Mouse (Mus musculus): ENCODE results near the gene Otos. TPM values are rescaled to one million over a fixed set of nuclear protein-coding genes. Genes with fewer than 3 reads are reported as not detected.

Gene Otos
- total RNA-seq, 2 experiments from 2014 or later, result 0.72 TPM; not detected in 1

DNA sequence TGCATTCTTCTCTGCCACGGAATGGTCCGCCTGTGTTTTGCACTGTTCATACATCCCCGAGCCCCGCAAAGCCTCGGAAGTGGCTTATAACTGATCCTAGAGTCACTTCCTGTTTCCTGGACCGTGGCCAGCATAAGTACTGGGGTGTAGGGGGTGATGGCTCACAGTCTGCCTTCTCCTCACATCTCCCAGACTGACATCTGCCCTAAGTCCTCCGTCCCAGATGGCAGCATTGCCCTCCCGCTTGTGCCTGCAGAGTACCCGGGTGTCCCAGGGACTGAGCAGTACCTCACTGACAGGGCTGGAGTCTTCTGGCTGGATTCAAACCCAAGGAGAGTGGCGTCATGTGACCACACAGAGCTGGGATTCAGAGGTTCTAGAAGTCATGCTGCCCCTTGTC is 444 bp downstream of the Otos start:
- ATAC-seq (replicated peaks; ENCODE audit: low FRiP score, low TSS enrichment, poor library complexity, severe bottlenecking), result peak; percentile 32

DNA sequence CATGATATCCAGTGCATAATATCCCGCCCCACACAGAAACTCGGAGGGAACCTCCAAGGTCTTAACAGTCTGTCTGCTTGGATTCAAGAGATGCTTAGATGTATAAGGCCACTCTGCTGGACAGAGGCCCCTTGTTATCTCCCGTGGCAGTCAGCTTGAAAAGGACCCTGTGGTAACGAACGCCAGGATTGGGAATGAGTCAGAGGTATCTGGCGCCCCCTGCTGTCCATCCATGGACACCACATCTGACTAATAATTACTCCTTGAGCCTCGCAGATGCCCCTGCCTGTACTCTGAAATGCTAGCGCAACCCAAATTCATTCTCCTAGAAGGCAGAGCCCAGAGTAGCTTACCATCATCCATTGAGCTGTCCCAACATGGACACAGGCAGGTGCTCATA is 889 bp downstream of the Otos start:
- ATAC-seq (replicated peaks; ENCODE audit: low FRiP score, low TSS enrichment, poor library complexity, severe bottlenecking), result peak; percentile 74

DNA sequence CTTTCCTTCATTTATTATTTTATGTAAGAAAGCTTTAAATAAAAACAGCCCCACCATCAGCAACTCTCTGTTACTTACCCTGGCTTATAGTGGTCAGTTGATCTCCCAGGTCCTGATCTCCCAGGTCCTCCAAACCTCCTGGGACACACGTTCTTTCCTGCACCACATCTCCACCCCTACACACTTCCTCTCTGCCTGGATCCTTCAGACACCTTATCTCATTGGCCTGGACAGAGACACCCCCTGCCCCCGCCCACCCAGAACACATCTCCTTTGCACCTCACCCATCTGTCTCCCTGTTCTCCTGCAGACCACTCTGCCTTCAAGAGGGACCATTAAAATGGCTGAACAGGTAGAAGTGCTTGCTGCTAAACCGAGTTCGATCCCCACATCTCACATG is 1.6 kb downstream of the Otos start:
- no peak for ATAC-seq (replicated peaks; ENCODE audit: low FRiP score, low TSS enrichment, poor library complexity, severe bottlenecking)

DNA sequence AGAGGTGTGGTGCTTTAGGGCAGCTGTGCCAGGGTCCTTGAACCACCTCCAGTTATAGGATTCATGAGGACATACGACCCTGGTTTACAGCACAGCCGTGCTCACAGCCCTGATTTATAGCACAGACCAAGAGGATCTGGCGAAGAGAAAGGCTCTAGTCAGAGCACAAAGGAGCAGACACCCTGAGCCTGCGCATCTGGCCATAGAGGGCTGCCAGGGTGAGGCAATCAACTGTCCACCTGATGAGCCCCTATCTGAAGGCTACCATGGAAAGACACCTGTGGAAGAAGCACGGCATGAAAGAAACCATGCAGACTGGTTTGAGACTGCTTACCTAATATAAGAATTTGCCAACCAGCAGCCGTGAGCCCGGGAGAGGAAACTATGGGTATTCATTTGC is 2.0 kb downstream of the Otos start:
- ATAC-seq (replicated peaks; ENCODE audit: low FRiP score, low TSS enrichment, poor library complexity, severe bottlenecking), result no peak

DNA sequence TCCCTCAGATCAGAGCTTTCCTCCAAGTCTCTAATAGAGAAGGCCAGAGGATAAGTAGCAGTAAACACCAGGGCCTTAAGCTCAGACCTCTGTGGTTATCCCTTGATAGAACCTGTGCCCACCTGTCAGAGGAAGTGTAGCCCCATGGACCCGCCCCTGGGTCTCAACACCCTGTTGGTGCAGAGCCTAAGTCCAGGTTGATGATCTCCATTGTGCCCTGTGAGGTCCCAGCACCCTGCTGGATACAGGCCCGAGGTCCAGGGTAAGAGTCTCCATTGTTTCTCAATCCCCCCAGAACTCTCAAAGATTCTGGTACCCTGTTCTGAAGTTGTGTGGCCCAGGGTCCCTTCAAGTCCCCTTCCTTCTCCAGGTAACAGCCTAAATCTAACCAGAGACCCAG is 2.5 kb downstream of the Otos start:
- ATAC-seq (replicated peaks; ENCODE audit: low FRiP score, low TSS enrichment, poor library complexity, severe bottlenecking), result no peak

DNA sequence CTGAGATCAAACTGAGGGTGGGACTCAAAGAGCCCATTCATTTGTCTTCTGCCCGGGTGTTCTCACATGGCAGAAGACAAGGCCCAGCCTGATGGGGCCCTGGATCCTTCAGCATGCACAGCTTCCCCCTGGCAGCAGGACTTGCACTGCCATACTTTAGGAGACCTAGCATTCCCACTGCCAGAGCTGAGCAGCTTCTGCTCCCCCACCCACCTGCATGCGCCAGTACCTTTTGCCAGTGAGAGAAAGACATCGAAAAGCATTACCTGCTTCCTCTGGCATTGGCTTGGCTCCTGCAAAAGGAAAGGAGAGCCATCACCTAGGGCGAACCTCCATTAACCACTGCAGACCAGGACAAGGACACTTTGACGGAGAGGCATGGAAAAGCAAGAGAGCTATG is 3.7 kb downstream of the Otos start:
- no peak for ATAC-seq (replicated peaks; ENCODE audit: low FRiP score, low TSS enrichment, poor library complexity, severe bottlenecking)

DNA sequence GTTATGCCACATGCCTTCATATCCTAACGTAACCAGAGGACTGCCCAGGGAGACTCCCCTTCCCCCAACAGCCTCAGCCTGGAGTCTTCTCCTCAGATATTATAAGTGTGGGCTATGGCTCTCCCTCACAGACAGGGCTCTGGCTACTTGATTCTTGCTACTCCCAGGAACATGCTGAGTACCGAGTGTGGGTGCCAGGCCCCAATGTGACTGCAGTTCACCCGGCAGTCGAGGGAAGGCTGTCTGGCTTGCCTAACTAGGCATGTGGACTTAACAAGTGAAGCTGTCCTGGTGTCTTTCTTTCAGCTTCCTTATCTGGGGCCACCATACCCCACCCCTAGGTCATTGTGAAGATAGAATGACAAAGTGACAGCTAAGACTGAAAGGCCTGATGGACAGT is 5.0 kb downstream of the Otos start:
- no peak for ATAC-seq (replicated peaks; ENCODE audit: low FRiP score, low TSS enrichment, poor library complexity, severe bottlenecking)

DNA sequence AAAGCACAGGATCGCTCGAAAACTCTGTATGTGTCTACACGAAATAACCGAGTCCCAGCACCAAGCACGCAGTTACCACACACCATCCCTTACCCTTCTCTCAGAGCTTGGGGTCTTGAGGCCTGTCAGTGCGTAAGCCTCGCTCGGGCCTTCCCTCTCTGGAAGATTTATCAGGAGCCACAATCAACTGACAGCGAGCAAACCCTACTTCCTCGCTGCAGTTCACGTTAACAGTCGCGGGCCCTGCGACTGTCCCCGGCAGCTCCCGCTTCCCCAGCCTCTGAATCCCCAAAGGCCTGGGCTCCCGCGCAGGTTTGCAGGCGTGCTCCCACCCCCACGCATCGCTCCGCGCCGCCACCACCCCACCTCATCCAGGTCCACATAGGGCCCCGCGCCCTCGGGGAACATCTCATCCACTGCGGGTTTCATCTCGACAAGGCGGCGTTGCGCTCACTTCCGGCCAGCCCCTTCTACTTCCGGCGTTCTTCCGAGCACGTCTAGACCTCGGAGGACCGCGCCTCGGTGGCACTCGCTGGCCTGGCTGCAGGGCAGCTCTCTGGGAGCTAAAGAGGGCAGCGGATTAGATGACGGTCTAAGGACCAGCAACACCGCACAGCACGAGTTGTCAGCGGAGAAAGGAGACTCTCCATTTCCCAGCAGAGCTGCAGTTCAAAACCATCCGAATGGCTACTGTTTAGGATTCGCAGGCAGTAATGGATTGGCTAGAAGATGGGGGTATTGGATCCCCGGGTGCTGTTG is 6.9 kb downstream of the Otos start, which contains the start of gene Cops9:
TSS of gene Cops9 (minus strand) at position 472 of the 759 bp plus-strand sequence.
- peak; percentile 95 for ATAC-seq (replicated peaks; ENCODE audit: low FRiP score, low TSS enrichment, poor library complexity, severe bottlenecking)

DNA sequence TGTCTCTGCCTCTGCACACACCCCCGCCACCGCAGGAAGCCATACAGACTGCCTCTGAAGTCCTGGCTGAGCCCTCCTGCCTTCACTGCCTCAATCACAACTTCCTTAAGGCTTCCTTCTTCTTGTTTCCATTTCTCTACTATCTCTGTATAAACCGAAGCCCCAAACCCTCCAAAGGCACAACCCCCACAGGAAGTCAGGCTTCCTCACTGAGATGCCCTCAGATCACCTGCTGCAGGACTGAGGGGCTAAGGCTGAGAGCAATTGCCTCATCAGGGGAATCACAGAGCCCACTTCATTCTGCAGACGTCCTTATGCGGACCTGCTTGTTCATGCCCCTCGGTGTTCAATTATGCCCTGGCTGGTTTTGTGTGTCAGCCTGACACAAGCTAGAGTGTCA is 8.2 kb downstream of the Otos start:
- no peak for ATAC-seq (replicated peaks; ENCODE audit: low FRiP score, low TSS enrichment, poor library complexity, severe bottlenecking)

DNA sequence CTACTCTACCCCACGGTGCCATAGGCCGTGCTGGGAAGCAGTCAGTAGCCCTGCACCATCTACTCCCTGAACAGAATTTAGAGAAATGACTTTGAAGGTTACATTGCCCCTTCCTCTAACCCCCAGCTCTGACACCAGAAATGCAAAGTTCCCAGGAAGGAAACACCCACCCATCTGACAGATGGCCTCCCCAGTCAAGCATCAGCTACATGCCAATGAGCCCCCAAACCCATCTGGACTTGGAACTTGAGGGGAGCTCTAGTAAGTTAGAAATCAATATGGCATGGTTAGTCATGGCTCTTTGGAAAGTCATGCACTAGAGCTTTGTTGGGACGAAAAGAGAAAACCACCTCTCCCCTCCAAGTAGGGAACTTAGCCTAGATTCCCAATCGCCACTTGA is 9.9 kb downstream of the Otos start:
- no peak for ATAC-seq (replicated peaks; ENCODE audit: low FRiP score, low TSS enrichment, poor library complexity, severe bottlenecking)

DNA sequence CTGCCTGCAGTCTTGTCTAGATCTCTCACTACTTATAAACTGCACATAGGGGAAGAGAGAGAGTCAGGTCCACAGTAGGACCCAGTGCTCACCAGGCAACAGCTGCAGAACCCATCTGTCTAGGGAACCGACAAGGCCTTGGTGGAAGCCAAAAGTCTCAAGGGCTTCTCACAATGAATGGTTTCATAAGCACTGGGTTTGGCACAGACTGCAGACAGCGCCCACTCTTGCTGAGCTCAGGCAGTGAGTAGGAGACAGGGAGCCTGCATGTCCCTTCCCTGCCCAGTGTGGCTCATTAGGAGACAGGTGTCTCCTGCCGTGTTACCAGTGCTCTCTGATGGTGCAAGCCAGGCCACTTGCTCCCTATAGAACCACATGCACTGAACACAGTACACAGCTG is 10.5 kb downstream of the Otos start:
- ATAC-seq (replicated peaks; ENCODE audit: low FRiP score, low TSS enrichment, poor library complexity, severe bottlenecking), result no peak

DNA sequence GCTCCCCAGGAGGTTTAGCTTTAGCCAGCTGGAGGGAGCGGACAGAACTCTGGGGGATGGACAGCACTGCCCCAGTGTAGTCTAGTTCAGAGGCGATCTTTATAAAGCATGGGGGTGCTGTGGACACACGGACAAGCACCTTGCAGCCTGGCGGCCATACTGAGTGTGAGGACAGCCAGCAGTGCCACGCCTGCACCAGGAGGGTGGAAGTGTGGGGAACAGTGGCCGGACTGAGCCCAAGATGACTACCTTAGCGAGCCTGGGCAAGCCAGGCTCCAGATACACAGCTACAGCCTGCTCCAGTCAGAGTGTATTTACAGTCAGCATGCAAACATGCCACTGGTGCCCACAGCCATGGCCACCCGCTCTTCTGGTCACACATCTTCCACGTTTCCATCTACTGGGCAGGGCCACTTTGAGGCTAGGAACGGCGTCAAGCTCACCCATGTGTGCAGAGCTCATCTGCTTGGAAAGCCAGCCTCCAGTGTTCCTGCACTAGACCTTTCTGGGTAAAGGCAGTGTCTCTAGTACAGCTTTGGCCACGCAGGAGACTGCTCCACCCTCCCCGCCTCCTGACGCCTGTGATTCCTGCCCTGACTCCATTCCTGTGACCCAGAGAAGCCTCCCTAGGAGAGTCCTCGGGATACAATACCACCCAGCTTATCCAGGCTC is 11.0 kb downstream of the Otos start:
- no peak for ATAC-seq (replicated peaks; ENCODE audit: low FRiP score, low TSS enrichment, poor library complexity, severe bottlenecking)

DNA sequence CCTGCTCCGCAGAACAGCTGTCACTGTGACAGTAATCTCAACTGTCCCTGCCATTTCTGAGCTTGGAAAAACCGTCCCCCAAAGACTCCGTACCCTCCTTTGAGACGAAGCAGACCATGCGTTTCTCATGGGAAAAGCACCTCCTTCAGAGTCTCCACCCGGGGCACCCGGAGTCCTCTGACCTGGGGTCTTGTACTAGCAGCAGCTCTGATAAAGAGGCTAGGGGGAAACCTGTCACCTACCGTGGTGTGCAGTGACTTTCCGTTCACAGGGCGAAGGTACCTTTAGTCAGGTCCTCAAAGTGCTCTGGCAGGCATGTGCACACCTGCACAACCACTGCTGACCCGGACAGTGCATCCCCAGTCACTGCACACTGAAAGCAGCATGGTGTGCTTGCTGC is 12.0 kb downstream of the Otos start:
- ATAC-seq (replicated peaks; ENCODE audit: low FRiP score, low TSS enrichment, poor library complexity, severe bottlenecking), result no peak

DNA sequence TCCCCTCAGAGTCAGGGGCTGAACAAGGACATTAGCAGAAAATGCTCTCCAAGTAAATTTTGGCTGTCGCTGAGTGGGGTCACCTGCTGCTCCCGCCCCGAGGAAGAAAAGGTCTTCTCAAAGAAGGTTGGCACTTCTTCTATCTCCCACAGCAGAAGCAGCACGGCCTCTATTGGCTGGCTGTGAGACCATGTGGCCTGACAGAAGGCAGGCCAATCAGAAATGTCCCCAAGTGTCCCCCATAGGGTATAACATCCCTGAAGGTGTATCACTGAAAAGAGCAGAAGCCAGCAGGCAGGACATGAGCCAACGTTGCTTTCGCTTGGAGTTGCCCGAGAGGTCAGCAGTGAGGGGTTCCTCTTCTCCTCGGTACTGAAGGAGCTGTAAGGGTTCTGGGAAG is 12.6 kb downstream of the Otos start:
- ATAC-seq (replicated peaks; ENCODE audit: low FRiP score, low TSS enrichment, poor library complexity, severe bottlenecking), result no peak

DNA sequence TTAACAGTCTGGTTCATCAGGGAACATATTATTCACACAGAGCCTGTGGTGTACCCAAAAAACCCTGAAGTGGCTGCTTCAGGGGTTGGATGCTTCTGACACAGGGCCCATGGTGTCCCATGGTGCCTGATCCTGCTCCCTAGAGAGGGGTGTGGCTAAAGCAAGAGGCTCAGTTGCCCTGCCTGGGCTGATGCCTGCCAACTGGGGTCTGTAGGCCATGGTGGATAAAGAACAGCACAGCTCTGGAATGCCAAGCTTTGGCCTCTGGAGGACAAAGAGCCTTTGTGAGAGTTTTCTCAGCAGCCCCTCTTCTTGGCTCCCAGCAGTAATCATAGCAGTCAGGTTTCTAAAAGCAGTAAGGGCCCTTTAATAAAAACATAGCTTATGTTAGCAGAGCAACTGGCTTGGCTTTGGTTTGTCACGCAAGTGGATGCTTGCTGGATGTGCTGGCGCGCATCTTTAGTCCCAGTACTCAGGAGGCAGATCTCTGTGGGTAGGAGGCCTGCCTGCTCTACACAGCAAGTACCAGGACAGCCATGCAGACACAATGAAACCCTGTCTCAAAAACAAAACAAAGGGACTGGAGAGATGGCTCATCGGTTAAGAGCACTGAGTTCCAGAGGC is 13.6 kb downstream of the Otos start:
- ATAC-seq (replicated peaks; ENCODE audit: low FRiP score, low TSS enrichment, poor library complexity, severe bottlenecking), result no peak

DNA sequence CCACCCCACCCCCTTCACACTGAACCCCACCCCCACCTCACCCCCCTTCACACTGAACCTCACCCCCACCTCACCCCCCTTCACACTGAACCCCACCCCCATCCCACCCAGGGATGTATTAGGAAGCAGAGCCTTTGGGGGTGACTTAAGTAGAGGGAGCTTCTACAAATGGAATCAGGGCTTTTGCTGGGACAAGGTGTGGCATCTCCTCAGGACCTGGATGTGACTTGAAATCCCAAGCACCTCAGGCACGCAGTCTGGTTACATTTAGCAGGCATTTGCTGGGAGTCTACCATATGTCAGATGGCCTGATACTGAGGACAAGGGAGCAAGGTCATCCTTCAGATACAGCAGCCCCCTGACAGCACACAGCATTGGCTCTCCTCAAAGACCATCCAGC is 14.1 kb downstream of the Otos start:
- no peak for ATAC-seq (replicated peaks; ENCODE audit: low FRiP score, low TSS enrichment, poor library complexity, severe bottlenecking)

DNA sequence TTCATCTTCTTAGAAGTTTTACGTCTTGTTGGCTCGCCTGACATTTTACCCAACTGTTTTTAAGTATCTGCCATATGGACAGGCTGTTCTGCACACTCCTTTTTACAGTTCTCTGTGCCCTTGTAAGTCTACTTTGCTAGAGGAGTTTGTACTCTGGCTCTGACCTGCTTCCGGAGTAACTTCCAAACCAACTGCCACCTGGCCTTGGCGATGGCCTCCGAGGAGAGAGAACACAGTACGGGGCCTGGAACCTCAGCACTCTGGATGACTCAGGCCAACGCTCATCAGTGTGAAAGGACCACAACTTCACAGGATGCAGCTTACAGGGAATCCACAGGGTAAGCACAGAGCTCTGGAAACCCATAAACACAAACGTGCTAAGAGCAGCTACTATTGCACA is 14.9 kb downstream of the Otos start:
- no peak for ATAC-seq (replicated peaks; ENCODE audit: low FRiP score, low TSS enrichment, poor library complexity, severe bottlenecking)

DNA sequence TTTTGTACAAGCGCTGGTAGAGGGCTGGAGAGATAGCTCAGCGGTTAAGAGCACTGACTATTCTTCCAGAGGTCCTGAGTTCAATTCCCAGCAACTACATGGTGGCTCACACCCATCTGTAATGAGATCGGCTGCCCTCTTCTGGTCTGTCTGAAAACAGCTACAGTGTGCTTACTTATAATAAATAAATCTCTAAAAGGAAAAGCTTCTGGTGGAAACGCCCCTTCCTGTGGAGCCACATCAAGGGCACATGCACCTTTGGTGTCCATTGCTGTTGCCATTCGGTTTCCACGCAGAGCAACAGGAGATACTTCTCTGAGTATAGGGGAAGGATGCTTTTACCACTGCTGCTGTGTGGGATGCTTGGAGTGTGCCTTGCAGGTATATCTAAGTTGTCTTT is 15.7 kb downstream of the Otos start:
- ATAC-seq (replicated peaks; ENCODE audit: low FRiP score, low TSS enrichment, poor library complexity, severe bottlenecking), result no peak

DNA sequence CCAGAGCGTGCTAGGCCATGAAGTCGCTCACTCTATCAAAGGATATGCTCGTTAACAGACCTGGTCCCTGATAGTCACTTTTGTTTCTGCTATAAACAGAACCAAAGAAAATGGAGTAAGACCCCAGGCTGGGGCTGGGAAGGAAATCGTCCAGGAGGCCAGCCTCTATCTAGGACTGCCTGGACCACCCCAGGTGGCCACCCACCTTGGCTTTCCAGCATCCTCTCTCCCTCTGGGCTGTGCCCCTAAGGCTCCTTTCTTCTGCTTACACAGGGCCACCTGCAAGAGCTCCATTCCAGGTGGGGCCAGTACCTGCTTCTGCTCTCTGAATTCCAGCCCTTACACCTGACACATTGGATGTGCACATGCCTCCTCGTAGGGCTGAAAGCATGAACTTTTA is 16.4 kb downstream of the Otos start:
- no peak for ATAC-seq (replicated peaks; ENCODE audit: low FRiP score, low TSS enrichment, poor library complexity, severe bottlenecking)

DNA sequence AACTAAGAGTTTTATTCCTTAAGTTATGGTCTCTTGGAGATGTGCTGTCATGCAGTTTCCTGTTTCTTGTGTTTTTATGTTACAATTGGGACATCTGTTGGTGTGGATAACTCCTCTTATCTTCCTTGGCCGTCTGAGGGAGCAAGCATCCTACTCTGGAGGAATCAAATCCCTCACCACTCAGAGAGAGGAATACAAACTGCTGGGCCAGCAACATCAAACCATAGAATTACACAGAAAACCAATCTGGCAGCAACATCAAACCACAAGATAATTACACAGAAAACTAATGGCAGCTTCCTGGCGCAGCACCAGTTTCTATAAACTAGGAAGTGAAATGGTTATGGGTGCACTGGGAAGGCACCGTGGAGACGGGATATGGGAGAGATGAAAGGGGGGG is 20.4 kb downstream of the Otos start:
- ATAC-seq (replicated peaks; ENCODE audit: low FRiP score, low TSS enrichment, poor library complexity, severe bottlenecking), result no peak

DNA sequence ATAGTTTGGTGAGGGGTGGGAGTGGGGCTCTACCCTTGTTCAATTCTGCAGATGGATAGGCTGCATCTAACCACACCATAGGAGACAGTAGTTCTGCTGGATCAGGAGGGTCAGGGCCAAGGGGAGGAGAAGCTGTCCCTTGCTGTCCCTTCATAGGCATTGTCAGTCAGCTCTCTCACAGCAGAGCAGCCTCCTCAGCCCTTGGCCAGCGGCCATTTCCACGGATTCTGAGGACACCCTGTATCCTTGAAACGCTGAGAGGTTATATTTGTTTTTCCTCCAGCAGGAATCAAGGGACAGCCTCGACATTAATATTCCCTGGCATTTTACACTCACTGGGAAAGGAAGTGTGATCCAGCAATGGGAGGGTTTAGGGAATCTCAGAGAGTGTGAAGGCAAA is 30.3 kb downstream of the Otos start:
- no peak for ATAC-seq (replicated peaks; ENCODE audit: low FRiP score, low TSS enrichment, poor library complexity, severe bottlenecking)

Data from megakaryocyte-erythroid progenitor cell, adult 5-6 weeks (primary cell).